Mouse (Mus musculus): Measurements from ENCODE around the gene Napa.

Napa gene

GRCm38 (mm10) chr7:16099901-16100300 lies 1.6 kb downstream of the Napa start:
- no peak for DNase-seq

GRCm38 (mm10) chr7:16101081-16101480 lies 2.8 kb downstream of the Napa start:
- DNase-seq = no peak

GRCm38 (mm10) chr7:16101726-16102475 lies 3.6 kb downstream of the Napa start:
- DNase-seq = no peak

- no peak for DNase-seq
These were observed 4.5 kb downstream of the Napa start for GRCm38 (mm10) chr7:16102686-16103226.

- DNase-seq = no peak
These were observed 5.5 kb downstream of the Napa start for GRCm38 (mm10) chr7:16103760-16104159.

- DNase-seq = no peak
These were observed 6.5 kb downstream of the Napa start for GRCm38 (mm10) chr7:16104611-16105388.

GRCm38 (mm10) chr7:16108886-16109542 lies 10.8 kb downstream of the Napa start:
- no peak for DNase-seq

GRCm38 (mm10) chr7:16110158-16110557 lies 11.9 kb downstream of the Napa start:
- DNase-seq = no peak

GRCm38 (mm10) chr7:16111284-16112090 lies 13.2 kb downstream of the Napa start:
- DNase-seq = no peak

- DNase-seq = no peak
These were observed 18.2 kb downstream of the Napa start for GRCm38 (mm10) chr7:16116418-16116817.

- DNase-seq = no peak
These were observed 18.8 kb downstream of the Napa start for GRCm38 (mm10) chr7:16117100-16117499.

GRCm38 (mm10) chr7:16119569-16120261 lies 21.5 kb downstream of the Napa start, which contains the start of gene Kptn:
Gene Kptn, plus strand, starts transcription at chr7:16119895.
- DNase-seq = peak; percentile 84 to 87

GRCm38 (mm10) chr7:16120262-16120600 lies 22.0 kb downstream of the Napa start:
- no peak for DNase-seq

- no peak for DNase-seq
These were observed 27.6 kb downstream of the Napa start for GRCm38 (mm10) chr7:16125829-16126228.

- DNase-seq = no peak
These were observed 30.1 kb downstream of the Napa start for GRCm38 (mm10) chr7:16128344-16128743.

GRCm38 (mm10) chr7:16128899-16129298 lies 30.6 kb downstream of the Napa start:
- no peak for DNase-seq

GRCm38 (mm10) chr7:16129421-16129845 lies 31.2 kb downstream of the Napa start, which contains the start of gene Slc8a2:
Gene Slc8a2, plus strand, starts transcription at chr7:16129826.
- peak; percentile 48 to 69 for DNase-seq

- DNase-seq = no peak
These were observed 31.8 kb downstream of the Napa start for GRCm38 (mm10) chr7:16129846-16130691.

GRCm38 (mm10) chr7:16130956-16131634 lies 32.8 kb downstream of the Napa start:
- no peak for DNase-seq

- DNase-seq = no peak
These were observed 33.9 kb downstream of the Napa start for GRCm38 (mm10) chr7:16132161-16132581.

Measured in thymus, postnatal 36 days (tissue).